Mouse (Mus musculus) WW6 (cell line): ENCODE data around the gene Isca1.
"Not testable (repeated sequence)": the region's sequence is repeated elsewhere in the genome, so short reads cannot be mapped to it uniquely, and the experiment has no call there.

Experiments
- DNase-seq: peaks from one replicate; pipeline ENCODE4 v3.0.0-alpha.2; 2013; ENCODE audit warnings: low read depth, low spot score

Gene Isca1

DNA sequence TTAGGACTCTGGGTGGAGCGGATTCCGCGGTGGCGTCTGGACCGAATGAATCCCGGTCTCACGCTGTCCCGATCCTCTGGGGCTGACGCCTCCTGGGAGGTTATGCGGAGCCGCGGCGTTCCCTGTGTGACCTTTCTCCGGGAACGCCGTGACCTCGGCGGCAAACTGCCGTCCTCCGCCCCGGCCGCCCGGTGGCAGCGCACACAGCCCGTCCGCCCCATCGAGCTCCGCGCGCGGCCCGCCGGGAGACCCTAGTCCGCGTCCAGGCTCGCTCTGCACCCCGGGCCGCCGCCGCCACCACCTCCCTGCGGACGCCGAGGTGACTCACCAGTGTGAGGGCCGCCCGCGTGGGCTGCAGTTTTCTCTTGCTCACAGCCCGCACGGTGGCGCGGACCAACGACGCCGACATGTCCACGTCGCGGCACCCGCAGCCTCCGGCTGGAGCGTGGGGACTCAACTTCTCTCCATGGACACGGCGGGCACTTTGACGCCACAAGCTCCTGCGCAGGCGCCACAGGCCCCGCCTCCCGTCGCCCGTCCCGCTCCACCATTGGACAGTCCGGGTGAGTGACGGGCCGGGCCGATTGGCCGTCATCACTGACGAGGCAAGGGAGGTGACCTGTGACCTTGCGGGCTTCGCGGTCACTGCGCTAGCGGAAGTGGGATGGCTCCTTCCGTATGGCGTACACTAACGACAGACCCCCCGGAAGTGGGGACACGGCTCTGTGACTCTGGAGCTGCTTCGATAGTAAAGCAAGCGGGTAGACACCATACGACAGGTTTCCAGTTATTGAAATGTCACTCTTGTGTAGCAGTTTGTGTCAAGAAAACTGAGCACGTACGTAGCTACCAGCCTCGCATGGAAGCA lies at the start of gene Isca1:
Gene Isca1, minus strand, starts transcription at position 515 of the 868 bp plus-strand sequence.
- DNase-seq, result peak; percentile 91

DNA sequence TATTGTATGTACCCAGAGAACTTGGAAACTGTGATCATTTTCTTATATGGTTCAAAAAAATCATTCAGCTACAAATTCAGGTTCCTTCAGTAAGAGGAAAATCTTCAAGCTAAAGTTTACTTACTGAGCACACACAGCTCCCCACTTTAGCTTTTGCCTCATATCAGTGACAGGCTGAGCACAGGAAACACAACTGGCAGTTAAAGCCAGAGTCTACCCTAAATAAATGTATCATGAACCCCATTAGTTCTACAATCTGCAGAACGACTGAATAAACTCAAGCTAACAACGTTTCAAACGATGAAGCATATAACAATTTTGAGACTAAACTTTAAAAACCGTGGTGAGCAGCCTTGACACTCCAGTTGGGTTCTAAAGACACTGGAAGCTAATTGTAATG lies 47.7 kb upstream of the Isca1 start:
- DNase-seq, result no peak

DNA sequence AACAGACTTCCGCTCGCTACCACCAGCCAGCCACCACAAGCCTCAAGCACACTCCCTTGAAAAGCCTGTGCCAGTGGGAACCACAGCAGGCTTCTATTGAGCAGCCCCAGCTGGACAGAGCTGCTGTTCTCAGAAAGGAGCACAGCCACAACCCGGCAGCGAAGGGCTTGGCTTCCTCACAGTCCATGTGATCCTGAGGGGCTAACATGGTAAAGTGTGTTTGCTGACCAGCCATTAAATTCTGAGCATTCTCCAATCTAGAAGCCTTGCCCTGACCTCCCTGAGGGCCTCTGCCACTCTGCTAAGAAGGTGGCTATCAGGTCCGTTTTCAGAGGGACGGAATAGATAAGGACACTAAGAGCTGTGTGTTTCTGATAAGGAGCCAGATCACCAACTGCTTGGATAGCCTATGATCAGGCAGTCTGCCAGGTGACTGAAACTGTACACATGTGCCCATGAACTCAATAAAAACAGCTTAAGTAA lies 44.5 kb upstream of the Isca1 start:
- no peak for DNase-seq

DNA sequence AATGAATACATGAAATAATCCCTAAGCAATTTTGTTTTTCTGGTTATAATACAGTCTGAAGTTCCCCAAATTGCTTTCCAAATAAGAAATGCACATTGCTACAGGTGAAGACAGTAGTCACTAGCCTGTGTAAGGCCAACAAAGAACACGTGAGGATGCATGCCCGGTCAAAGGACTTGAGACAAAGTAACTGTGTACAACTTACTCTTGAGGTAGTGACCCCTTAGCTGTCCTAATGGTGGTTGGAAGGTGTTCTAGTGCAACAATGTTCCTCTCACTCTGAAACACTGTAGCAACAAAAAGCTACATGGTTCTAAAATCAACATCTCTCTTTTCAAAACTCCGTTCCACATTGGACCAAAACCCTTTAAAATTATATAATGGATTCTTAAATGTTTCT lies 42.0 kb upstream of the Isca1 start:
- DNase-seq, result no peak

DNA sequence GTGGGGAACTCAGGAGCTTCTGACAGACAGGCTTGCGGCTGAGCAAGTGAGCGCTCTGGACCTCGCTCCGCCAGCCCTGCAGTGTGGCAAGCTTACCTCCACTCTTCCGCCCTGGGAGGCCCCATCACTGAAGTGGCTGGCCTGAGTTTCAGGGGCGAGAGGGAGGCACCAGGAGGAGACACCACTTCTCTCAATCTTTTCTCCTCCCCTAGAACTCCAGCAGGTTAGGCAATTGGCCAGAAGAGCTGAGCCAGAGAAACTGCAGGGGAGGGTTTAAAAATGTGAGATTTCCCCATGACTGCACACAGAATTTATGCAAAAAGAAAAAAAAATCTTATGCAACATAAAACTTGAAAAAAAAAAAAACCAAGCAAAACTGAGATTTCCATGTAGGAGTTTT lies 31.4 kb upstream of the Isca1 start:
- no peak for DNase-seq

DNA sequence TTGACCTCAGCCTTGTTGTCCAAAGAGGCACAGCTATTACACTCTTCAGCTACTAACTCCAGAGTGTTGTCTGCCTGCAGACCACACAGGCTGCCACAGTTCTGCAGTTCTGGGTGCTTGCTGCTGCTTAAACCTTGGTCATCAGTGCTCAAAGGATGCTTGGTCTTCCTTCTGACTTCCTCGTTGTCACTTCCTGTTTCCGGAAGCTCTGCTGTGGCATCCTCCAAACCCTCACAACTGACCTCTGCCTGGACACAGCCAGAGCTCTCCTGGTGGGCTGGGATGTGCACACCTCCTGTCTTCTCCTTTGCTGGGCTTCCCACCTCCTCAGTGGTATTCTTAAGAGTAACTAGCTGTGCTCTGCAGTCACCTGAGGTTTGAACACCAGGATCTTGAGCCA lies 30.5 kb upstream of the Isca1 start:
- DNase-seq, result no peak

DNA sequence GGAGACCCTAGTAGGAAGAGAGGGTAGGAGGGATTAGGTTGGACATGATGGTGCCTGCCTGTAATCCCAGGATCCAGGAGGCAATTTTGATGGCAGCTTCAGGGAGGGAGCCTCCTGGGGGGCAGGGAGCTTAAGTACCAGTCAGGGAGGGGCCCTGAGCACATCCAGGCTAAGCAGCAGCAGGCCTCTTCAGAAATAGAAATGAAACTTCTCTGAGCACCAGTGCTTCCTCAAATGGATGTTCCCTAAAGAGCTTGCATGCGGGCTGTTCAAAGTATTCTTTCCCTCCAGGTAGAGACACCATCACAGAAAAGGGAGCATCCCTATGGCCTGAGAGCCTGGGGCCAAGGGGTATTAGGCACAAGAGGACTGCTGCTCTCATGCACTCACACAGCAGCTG lies 28.7 kb upstream of the Isca1 start:
- no peak for DNase-seq

DNA sequence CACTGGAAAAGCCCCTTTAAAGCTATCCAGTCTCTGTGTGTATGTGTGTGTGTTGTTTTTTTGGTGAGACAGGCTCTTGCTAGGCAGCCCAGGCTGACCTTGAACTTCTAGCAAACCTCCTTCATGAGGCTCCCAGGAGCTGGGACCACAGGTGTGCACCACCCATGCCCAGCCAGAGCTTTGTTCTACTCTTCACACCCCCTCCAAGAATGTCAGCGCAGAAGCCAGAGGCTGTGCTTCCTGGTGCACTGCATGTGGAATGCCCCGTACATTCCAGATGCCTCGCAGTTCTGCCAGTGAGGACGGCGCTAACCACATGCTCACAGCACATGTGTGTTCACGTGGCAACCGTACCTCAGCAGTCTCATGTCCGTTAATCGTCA lies 26.8 kb upstream of the Isca1 start:
- no peak for DNase-seq

DNA sequence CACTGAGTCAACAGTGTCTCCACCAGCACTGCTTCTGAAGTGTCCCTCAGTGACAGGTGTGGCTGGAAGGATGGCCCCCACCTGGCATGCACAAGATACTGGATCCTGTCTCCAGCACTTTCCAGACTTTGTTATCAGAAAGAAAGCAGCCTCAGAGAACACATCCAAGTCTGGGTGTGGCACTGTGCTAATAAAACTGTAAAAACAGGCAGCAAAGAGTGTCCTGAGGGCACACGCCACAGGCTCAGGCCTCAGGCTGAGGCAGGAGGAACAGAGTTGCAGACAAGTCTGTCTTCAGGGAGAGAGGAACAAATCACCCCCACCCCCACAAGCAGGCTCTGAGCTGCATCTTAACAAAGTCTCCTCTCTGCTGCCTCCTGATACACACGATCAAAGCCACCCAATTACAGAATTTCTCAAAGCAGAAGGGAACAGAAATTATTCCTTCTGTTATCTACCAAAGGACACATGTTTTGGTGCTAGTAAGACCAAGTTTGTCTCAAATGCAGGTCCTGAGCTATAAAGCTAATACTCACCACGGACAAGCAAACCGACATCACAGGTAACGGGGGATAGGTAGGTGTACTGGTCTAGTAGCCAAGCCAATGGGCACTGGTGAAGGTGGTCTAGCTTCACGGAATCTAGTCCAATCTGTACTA lies 26.3 kb upstream of the Isca1 start:
- no peak for DNase-seq

DNA sequence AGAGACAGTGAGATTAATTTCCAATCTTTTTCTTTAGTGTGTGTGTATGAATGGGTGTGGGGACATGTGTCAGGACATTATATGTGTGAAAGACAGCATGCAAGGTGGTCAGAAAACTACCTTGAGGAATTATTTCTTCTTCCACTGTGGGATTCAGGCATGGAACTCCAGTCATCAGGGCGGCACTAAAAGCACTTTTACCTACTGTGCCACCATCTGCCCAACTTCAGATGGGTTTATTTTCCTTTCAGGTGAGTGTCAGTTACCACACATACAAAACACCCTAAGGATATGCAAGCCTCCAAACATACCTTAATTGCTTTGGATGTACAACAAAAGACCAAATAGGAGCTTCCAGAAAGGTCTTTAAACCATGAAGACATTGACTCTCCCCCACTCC lies 25.2 kb upstream of the Isca1 start:
- no peak for DNase-seq

DNA sequence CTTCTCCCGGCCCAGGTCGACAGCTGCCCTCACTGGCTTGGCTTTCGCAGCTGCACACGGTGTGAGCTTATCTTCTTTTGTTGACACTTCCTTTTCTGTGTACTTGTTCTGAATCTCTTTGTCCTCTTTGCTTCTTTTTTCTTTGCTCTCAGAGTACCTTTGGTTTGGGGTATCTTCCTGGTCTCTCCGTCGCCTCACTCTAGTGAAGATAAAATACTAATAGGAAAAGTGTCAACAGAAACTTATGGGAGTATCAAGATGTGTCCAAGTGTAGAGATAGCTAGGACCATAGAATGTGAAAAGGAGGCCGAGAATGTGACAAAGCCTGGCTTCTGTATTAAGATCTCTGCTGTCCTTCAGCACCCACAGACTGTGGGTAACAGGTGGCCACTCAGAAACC lies 12.5 kb upstream of the Isca1 start, which contains the start of gene Gm49354:
Gene Gm49354, minus strand, starts transcription at position 101 of the 400 bp plus-strand sequence.
- no peak for DNase-seq

DNA sequence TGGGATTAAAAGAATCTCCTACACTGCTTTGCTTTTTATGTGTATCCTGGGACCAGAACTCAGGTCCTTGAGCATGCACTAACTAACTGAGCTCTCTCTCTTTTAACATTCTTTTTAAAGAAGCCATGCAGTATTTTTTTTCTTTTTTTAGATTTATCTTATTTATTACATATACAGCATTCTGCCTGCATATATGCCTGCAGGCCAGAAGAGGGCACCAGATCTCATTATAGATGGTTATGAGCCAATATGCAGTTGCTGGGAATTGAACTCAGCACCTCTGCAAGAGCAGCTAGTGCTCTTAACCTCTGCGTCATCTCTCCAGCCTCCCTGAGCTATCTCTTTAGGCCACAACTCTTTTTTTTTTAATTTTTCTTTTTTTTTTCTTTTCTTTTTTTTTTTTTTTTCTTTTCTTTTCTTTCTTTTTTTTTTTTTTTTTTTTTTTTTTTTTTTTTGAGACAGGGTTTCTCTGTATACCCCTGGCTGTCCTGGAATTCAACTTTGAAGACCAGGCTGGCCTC lies 10.2 kb upstream of the Isca1 start:
- not testable (repeated sequence) for DNase-seq

DNA sequence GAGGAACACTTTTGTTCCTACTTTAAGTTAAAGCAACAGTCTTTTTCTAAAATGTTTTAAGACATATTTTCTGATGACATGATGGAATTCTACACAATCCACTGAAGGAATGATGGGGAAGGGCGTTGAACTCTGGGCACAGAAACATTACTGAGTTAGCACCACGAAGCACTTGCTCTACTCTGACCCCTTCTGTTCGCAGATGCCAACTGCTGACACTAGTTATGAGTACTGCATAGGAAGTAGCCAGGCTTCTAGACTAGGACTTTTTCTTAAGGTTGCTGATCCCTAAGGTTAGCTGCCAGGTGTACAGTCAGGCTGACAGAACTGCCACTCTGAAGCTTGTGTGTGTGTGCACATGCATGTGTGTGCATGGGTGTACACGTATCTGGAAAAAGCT lies 9.6 kb upstream of the Isca1 start:
- DNase-seq, result no peak

DNA sequence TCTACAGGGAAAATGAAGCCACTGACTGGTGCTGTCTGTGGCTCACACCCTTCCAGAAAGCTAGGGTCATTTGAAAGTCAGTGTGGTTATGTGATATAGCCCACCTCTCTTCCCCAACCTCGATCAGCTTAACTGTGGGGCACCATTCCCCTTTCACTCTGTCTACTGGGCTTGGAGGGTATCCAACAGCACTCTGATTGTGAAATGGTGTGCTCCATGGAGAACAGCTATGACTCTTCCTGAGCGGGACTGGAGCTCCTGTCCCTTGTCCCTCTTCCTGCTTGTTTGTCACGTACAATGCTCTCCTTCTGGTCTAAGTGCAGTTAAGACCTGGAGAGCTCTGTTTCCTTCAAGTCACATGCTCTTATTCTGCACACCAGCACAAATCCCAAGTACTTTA lies 5.6 kb upstream of the Isca1 start:
- no peak for DNase-seq

DNA sequence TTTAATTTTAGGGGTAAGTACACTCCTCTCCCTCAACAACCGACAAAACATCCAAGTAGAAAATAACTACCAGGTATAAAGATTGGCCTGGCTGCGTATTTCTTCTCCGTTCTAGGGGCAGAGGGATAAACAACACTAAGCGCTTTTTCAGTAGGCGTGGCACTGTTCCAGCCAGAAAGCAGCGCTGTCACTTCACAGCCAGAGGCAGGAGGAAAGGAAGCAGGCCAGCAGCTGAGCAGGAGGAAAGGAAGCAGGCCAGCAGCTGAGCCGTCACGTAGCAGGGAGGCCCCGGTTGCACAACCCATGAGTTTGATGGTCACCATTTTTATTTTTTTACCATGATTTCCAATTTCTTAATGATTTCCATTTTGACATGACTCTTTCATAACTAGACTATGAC lies 1.6 kb upstream of the Isca1 start:
- DNase-seq, result no peak

DNA sequence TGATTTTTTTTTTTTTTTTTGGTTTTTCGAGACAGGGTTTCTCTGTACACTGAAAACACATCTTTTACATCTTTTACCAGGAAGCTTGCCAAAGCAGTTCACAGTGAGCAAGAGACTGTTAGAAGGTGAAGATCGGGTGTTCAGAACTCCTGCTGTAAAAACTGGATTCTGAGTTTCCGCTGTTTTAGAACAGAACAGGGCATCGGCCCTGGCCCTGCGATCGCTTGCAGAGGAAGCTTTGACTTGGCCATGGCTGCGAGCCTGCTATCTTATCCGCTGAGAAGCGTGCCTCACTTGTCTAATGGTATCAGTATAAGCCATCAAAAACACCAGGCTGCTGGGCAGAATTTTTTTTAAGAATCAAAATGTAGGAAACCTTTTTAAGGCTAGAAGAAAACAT lies 1.2 kb upstream of the Isca1 start:
- no peak for DNase-seq

DNA sequence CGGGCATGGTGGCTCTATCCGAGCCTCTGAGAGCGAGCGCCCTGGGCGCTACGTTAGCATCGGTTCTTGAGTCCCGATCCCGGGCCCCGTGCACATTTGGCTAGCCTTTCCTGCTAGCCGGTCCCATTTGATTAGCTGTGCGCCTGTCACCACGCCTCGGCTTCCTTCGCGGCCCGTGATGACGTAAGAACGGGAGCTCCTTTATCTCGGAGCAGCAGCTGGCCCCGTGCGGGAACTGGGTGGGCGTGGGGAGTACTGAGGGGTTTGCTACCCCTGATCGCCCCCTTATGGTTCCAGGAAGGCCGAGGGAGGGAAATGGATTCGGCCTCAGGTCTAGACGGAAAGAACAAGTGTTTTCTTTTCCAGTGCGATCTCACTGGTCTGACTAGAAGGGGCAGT lies 553 bp upstream of the Isca1 start:
- peak; percentile 91 for DNase-seq

DNA sequence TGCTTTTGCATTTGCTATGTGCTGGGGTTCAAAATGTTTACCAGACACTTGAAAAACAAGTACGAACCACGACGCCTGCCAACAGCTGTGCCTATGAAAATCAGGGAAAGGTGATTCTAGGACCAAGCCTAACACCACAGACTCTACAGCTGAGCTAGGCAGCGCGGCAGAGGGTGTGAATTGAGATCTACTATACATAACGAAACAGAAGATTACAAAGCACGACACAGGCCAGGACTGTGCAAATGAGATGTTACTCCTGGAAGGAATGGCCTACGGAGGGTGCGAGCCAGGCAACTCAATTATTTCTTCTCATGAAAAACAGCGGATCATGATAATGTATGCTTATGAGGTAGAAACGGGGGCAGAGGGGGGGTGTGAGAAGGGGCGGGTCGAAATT lies 1.1 kb downstream of the Isca1 start:
- no peak for DNase-seq

DNA sequence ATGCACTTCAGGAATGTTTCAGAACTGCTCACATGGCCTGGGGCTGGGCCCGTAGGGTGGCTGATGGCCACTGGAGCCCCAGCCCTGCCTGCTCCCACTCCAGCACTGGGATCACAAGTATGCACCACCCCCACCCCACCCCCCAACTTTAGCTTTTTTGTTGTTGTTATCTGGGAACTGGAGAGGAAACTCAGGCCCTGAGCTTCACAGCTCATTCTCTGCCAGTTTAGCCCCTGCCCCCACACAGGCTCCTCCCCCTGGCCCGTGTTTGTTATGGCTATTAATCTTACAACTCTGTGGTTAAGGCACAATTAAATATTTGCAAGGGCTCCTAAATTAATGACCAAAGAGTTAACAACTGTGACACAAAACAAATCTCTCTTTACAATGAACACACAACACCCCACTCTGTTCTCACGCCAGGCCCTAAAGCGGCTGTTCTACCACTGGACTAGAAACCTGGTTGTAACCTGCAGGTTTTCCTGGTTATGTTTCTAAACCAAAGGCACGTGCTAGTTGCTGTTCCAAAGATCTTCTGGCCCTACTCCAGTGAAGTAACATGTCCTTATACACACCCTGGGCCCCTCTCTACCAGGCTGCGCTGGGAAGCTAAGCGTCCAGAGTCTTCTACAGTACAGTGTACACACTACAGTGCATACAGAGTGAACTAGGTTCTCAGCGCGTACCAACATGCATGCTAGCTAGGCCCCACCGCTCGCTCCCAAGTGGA lies 2.7 kb downstream of the Isca1 start:
- DNase-seq, result no peak

DNA sequence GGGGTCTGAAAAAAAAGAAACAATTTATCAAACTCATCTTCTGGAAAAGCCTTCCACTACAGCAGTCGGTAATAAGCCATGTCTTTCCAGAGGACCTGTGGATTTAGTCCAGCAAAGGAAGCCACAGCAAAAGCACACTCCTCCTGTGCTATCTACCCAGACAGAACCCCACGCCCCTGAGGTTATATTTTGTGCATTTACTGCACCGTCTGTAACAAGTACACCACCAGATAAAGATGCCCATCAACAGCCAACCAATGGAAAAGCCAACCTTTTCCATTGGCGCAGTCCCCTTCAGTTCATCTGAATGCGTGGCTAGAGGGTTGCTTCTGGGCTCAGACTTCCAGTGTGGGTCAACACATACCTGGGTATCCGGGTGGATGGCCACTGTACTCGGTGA lies 6.8 kb downstream of the Isca1 start:
- no peak for DNase-seq

DNA sequence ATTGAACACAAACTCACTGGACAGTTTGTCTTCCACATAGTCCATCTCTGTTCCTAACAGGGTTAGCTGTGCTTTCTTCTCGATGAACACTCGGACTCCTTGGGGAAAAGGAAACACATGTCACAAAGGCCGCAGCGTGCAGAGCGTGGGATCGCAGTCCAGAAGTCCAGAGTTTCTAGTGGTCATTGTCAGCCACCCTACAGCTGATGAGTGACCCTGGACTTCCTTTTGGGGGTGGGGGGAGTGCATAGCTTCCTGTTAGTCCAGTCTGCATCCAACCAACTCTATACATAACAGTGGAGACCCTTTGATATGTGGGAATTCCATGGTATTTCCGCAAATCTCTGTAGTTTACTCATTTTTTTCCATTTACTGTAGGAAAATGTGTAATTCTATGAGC lies 12.7 kb downstream of the Isca1 start:
- no peak for DNase-seq

DNA sequence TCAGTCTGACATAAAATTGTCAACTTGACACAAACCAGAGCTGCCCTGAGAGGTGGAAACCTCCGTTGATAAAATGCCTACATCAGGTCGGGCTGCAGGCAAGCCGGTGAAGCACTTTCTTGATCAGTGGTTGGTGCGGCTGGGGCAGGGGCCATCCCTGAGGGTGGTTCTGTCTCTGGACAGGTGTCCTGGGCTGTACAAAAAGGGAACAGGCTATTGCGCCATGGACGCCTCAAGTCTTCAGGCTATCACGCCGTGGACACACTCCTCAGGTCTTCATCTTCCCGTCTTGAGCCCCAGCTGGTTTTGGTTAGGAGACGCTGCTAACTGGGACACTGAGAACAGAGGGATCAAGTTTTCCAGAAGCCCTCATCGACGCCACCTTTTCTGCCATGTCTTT lies 19.3 kb downstream of the Isca1 start:
- DNase-seq, result no peak
